Mouse (Mus musculus) bone marrow, adult 2 months (tissue): ENCODE data around the gene Slc7a5.

ENCODE experiments used
- CTCF ChIP-seq: fragments of 200-500 bp; IDR thresholded peaks from 2 replicates; pipeline ENCODE4 v1.5.1; 2011; ENCODE audit warnings: low read length, control low read depth; ENCODE audit not compliant: control insufficient read depth, insufficient read depth
- POLR2A ChIP-seq: fragments of 200-500 bp; IDR thresholded peaks from 2 replicates; pipeline ENCODE4 v1.6.1; 2011; ENCODE audit warnings: low read depth, mild to moderate bottlenecking, control low read depth, low read length, borderline replicate concordance; ENCODE audit not compliant: control insufficient read depth

- TF ChIP-seq CTCF = no peak
- no peak for TF ChIP-seq POLR2A
Observed at GRCm38 (mm10) chr8:121932026-121932667, 24.7 kb upstream of the Slc7a5 start.
